Mouse (Mus musculus) heart, embryonic 14.5 days (tissue): ENCODE data around the gene Crybg2. TPM values are rescaled to one million over a fixed set of nuclear protein-coding genes. Genes with fewer than 3 reads are reported as not detected.
A peak's percentile ranks its signal among the peaks of the same experiment; 100 is the strongest.

Experiments used
- ATAC-seq: fragments of 200-750 bp; cut with Nextera tagmentation; 2 replicates; pipeline ENCODE4 v1.8.0; 2017; ENCODE audit warnings: low read depth, moderate TSS enrichment; ENCODE audit not compliant: insufficient number of reproducible peaks, insufficient read depth, low FRiP score
- H3K27ac ChIP-seq, 2 experiments: fragments of 200-500 bp in 1 of 2; fragments of 300-500 bp in 1 of 2; sonication (generic) in 1 of 2; replicated peaks in 1 of 2; 2 replicates each; pipeline ENCODE4 v1.5.1; 2012 to 2014; ENCODE audit warnings: low read depth in 2 of 2, low read length in 2 of 2, control low read depth in 1 of 2, mild to moderate bottlenecking in 1 of 2, mixed read lengths in 1 of 2; ENCODE audit not compliant: control insufficient read depth in 1 of 2, insufficient read depth in 1 of 2
- H3K27me3 ChIP-seq: fragments of 300-500 bp; sonication (generic); 2 replicates; pipeline ENCODE4 v1.6.1; 2014; ENCODE audit warnings: mild to moderate bottlenecking, low read length, control low read depth; ENCODE audit not compliant: control insufficient read depth, insufficient read depth
- H3K36me3 ChIP-seq: fragments of 300-500 bp; sonication (generic); 2 replicates; pipeline ENCODE4 v1.6.1; 2014; ENCODE audit warnings: mild to moderate bottlenecking, control low read depth, low read length, mixed read lengths; ENCODE audit not compliant: control insufficient read depth, insufficient read depth
- H3K4me1 ChIP-seq, 2 experiments: fragments of 200-500 bp in 1 of 2; fragments of 300-500 bp in 1 of 2; sonication (generic) in 1 of 2; 2 replicates each; pipeline ENCODE4 v1.6.1; 2012 to 2014; ENCODE audit warnings: low read length in 2 of 2, control low read depth in 1 of 2, mixed read lengths in 1 of 2; ENCODE audit not compliant: control insufficient read depth in 2 of 2, insufficient read depth in 2 of 2
- H3K4me2 ChIP-seq: fragments of 300-500 bp; sonication (generic); 2 replicates; pipeline ENCODE4 v1.6.1; 2014; ENCODE audit warnings: mild to moderate bottlenecking, low read length
- H3K4me3 ChIP-seq, 2 experiments: fragments of 200-500 bp in 1 of 2; fragments of 300-500 bp in 1 of 2; sonication (generic) in 1 of 2; 2 replicates each; pipeline ENCODE4 v1.5.1; 2012 to 2014; ENCODE audit warnings: low read length in 2 of 2, mild to moderate bottlenecking in 2 of 2, control low read depth in 1 of 2, low read depth in 1 of 2, moderate library complexity in 1 of 2; ENCODE audit not compliant: control insufficient read depth in 1 of 2, insufficient read depth in 1 of 2
- H3K9ac ChIP-seq: fragments of 300-500 bp; sonication (generic); 2 replicates; pipeline ENCODE4 v1.6.1; 2014; ENCODE audit warnings: mild to moderate bottlenecking, low read length
- H3K9me3 ChIP-seq: fragments of 300-500 bp; sonication (generic); 2 replicates; pipeline ENCODE4 v1.6.1; 2016; ENCODE audit warnings: low read length, control low read depth; ENCODE audit not compliant: control insufficient read depth
- WGBS: fragments of 180-500 bp; shearing (Covaris S2); extraction: QIAGEN DNeasy Blood & Tissue Kit; methylation state at CpG from one replicate; pipeline ENCODE4 v1.1.7; 2014; 5-methylcytosine and 5-hydroxymethylcytosine counted together
- polyA plus RNA-seq: library from polyadenylated mRNA; unstranded; fragments of >200 nt; fragmentation: Nextera tagmentation; extraction: Ambion mirVana; gene quantifications from 2 replicates; pipeline ENCODE4 v1.2.1, GENCODE M21; 2014

Gene Crybg2
- polyA plus RNA-seq, 1 experiment from 2014 or later: 0.12 TPM

DNA sequence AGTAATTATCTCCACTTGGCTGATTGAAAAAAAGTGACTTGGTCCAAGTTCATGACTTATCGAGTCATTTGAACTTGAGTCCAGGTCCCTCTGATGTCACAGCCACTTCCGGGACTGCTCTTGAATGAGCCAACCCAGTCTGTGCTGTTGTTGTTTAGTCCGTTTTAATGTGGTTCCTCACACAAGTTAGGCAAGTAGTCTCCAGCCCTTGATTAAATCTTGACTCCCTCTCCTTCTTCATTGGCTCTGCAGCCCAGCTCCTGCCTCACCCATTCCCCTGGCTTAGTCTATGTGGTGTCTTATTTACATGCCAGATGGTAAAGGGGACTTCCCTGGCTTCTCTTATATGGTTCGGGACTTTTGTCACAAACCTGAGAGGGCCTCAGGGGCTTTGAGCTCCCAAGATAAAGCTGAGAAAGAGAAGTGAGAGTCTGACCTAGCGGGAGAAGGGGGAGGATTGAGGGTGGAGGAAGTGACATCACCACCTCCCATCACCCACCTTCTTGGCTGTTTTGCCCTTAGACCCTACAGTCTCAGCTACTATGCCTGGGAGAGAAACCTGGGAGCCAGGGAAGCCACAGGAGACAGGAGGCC, 36.5 kb downstream of the Crybg2 start:
- H3K4me3 ChIP-seq: no peak overlapping the region
- no peak for ATAC-seq
- H3K4me2 ChIP-seq: no peak overlapping the region

DNA sequence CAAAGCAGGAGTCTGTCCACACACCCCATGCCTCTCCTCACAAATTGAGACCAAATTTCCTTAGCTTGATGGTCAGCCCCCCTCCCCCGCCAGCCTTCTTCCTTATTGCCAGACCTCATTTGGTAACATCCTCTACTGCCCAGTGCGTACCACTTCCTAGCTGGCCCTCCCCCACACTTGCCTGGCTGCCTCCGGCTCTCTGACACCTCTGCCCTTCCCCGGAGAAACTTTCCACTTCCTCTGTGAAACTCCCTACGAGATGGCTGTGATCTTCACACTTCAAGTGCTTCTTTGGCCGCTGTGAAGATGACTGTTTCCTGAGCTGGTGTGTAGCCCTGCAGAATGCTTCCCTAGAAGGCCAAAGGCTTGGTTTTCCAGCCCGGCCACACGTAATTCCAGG, 38.0 kb downstream of the Crybg2 start:
- H3K4me2 ChIP-seq: no peak overlapping the region

More for the DNA sequence above, 36.5 kb downstream of the Crybg2 start:
- no peaks in the 10 kb centered on the region for H3K9me3 ChIP-seq
- H3K27ac ChIP-seq: no peak overlapping the region
- H3K27me3 ChIP-seq: no peaks in the 10 kb centered on the region
- H3K4me1 ChIP-seq: peaks cover 0 to 3% of the 10 kb centered on the region in 2 experiments; a peak in 1 of 4 replicates
- WGBS: 61% methylated on average over 5 of the region's 5 CpGs
- H3K9ac ChIP-seq: no peak overlapping the region
- H3K36me3 ChIP-seq: no peaks in the 10 kb centered on the region

DNA sequence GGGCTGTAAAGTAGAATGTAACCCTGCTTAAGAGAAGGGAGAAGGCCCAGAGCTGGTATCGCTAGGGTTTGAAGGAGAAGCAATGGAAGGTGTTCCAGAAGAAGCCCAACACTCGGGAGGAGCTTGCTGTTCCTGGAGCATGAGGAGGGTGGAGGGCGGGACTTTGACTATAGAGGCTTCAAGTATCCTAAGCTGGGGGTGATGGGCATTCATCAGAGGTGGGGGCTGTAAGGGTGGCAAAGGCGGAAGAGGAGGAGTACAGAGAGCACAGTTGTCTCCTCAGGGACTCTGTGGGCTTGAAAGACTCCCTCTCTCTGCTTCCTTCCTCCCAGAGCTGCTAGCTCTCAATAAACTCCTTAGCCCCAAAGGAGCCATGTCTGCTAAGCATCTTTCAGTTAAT, 39.6 kb downstream of the Crybg2 start:
- H3K36me3 ChIP-seq: no peaks in the 10 kb centered on the region
- no peak overlapping the region for H3K4me2 ChIP-seq
- H3K27ac ChIP-seq: no peak overlapping the region
- peaks cover 0 to 3% of the 10 kb centered on the region in 2 experiments; a peak in 2 of 4 replicates for H3K4me1 ChIP-seq
- ATAC-seq: no peak
- no peaks in the 10 kb centered on the region for H3K27me3 ChIP-seq
- H3K4me3 ChIP-seq: no peak overlapping the region
- H3K9me3 ChIP-seq: no peaks in the 10 kb centered on the region
- 76% methylated on average over 4 of the region's 4 CpGs for WGBS
- H3K9ac ChIP-seq: no peak overlapping the region

More for the DNA sequence above, 38.0 kb downstream of the Crybg2 start:
- no peaks in the 10 kb centered on the region for H3K27me3 ChIP-seq
- 40% methylated on average over 8 of the region's 8 CpGs for WGBS
- H3K9ac ChIP-seq: no peak overlapping the region
- no peak overlapping the region for H3K4me3 ChIP-seq
- peak overlapping the region in 1 of 2 experiments; percentile 12; a peak in 1 of 4 replicates for H3K27ac ChIP-seq
- no peaks in the 10 kb centered on the region for H3K9me3 ChIP-seq
- ATAC-seq: no peak
- no peaks in the 10 kb centered on the region for H3K36me3 ChIP-seq
- peaks cover 0 to 3% of the 10 kb centered on the region in 2 experiments; a peak in 2 of 4 replicates for H3K4me1 ChIP-seq

DNA sequence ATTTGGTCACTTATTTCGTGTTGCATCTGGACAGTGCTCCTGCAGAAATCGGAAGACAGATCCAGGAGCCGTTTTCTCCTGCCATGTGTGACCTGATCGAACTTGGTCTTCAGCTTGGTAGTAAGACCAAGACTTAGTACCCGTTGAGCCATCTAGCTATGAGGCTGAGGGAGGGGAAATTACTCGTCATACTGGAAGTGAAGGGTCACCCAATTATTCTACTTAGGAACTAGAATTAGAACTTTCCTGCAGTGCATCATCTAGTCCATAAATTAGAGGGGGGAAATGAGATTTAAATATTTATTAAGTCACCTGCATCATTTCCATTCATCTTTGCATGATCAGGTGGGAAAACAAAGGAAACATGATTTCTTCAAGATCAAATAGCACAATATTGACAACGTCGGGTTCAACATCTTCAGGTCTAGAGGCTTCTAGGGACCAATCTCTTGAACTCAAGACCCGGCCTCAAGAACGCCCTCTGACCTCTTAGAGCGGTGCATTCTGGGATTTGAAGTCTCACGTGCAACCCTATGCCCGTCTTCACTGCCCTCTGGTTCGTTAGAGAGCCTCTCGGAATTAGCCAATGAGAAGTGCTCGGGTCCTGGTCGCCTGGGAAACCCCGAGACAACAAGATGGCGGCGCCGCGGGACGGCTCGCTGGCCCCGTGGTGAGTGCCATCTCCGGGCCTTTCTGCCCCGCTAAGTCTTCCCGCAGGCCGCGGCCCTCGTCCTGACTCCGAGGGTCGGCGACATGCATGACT, 41.5 kb downstream of the Crybg2 start, which contains the start of gene Ubxn11:
Gene Ubxn11, plus strand, starts transcription at position 592 of the 763 bp plus-strand sequence.
- ATAC-seq: peak; percentile 92
- H3K27me3 ChIP-seq: no peaks in the 10 kb centered on the region
- no peaks in the 10 kb centered on the region for H3K36me3 ChIP-seq
- H3K9me3 ChIP-seq: no peaks in the 10 kb centered on the region
- peaks cover 0 to 3% of the 10 kb centered on the region in 2 experiments; a peak in 2 of 4 replicates for H3K4me1 ChIP-seq
- peak within 1 kb of the TSS; percentile 42 for H3K9ac ChIP-seq
- WGBS: 17% methylated on average over 34 of the region's 34 CpGs
- H3K4me2 ChIP-seq: peak within 1 kb of the TSS; percentile 59
- H3K27ac ChIP-seq: no peak within 1 kb of the TSS
- H3K4me3 ChIP-seq: peak within 1 kb of the TSS; percentile 59 to 64

DNA sequence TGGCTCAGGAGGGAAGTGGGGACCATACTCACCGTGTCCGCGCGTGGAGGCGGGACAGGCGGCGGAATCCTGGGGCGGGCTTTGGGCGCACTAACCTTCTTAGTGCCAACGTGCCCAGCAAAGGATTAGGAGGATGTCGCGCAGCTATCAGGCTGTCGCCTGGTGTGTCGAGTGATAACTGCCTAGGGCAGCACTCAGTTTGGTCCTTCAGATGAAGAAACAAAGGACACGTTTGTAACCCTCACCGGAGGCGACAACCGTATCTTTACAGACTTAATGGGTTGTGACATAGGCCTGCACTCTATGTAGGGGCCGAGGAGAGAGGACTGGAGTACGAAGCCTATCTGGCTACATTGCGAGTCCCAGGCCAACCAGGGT, 42.1 kb downstream of the Crybg2 start:
- H3K4me3 ChIP-seq: peak overlapping the region; percentile 59 to 64
- WGBS: 3% methylated on average over 21 of the region's 21 CpGs

DNA sequence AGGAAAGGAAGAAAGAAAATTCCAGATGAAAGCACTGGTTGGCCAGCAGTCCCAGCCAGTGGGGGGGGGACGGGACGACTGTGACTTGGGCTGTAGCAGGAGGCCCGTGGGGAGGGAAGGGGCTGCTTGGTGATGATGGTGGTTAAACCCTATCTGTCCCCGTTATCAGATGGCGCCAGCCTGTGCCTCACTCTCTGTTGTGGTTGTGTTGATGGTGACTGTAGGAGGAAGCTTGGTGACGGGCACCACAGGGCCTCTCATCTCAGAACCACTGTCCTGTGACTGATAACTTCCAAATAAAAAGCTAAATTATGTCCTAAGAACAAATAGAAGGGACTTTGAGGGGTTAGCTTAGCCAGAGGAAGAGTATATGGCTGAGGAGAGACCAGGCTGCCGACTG, 45.5 kb downstream of the Crybg2 start:
- no peak overlapping the region for H3K27ac ChIP-seq
- no peak for ATAC-seq
- H3K4me2 ChIP-seq: no peak overlapping the region
- peaks cover 3 to 9% of the 10 kb centered on the region in 2 experiments; a peak in 2 of 4 replicates for H3K4me1 ChIP-seq
- no peaks in the 10 kb centered on the region for H3K9me3 ChIP-seq
- WGBS: 60% methylated on average over 7 of the region's 7 CpGs
- no peak overlapping the region for H3K4me3 ChIP-seq
- H3K27me3 ChIP-seq: no peaks in the 10 kb centered on the region
- no peak overlapping the region for H3K9ac ChIP-seq
- H3K36me3 ChIP-seq: no peaks in the 10 kb centered on the region

More for the DNA sequence above, 42.1 kb downstream of the Crybg2 start:
- Histone ChIP-seq H3K4me1 (peaks cover 0 to 3% of the 10 kb centered on the region in 2 experiments; a peak in 2 of 4 replicates), H3K27me3 (no peaks in the 10 kb centered on the region), H3K4me2 (peak overlapping the region; percentile 59), H3K9ac (peak overlapping the region; percentile 42), H3K27ac (no peak overlapping the region), H3K9me3 (no peaks in the 10 kb centered on the region), H3K36me3 (no peaks in the 10 kb centered on the region)
- peak; percentile 43; the same call in 1 of the 2 replicates for ATAC-seq

DNA sequence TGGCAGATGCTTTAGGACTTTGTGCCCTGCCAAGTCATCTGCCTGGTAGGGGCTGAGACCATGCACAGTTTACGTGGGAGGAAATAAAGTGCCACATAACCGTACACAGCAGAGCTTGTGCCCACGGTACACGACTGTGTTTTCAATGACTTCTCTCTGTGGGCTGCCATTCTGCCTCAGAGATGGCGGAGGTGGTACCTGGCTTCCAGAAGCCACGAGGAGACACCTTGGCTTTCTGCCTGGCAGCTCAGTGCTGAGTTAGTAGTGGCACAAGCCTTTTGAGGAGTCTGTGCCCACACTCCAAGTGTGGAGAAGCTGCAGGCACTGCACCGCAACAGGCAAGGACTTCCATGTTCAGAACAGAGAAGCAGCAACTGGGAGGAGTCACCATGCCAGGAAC, 47.1 kb downstream of the Crybg2 start:
- no peaks in the 10 kb centered on the region for H3K27me3 ChIP-seq
- H3K36me3 ChIP-seq: no peaks in the 10 kb centered on the region
- H3K4me2 ChIP-seq: no peak overlapping the region
- no peak overlapping the region for H3K9ac ChIP-seq
- H3K4me1 ChIP-seq: peaks cover 3 to 12% of the 10 kb centered on the region in 2 experiments; a peak in 2 of 4 replicates
- H3K27ac ChIP-seq: no peak overlapping the region
- H3K4me3 ChIP-seq: no peak overlapping the region
- no peaks in the 10 kb centered on the region for H3K9me3 ChIP-seq
- 85% methylated on average over 7 of the region's 7 CpGs for WGBS
- no peak for ATAC-seq
